Mouse (Mus musculus): ENCODE measurements around the gene Stox2. TPM values are rescaled to one million over a fixed set of nuclear protein-coding genes. Genes with fewer than 3 reads are reported as not detected.

Stox2 gene
- polyA plus RNA-seq, 1 experiment from 2014 or later, result 41.2 TPM

- no peak overlapping the region for H3K27ac ChIP-seq
- no peak overlapping the region for H3K4me3 ChIP-seq
- no peak overlapping the region for H3K9ac ChIP-seq
- peaks cover 17% of the 10 kb centered on the region for H3K36me3 ChIP-seq
- ATAC-seq (ENCODE audit: low FRiP score), result no peak
- 62% methylated on average over 18 of the region's 18 CpGs for WGBS
- no peaks in the 10 kb centered on the region for H3K27me3 ChIP-seq
- H3K4me1 ChIP-seq, result peaks cover 27% of the 10 kb centered on the region
- H3K4me2 ChIP-seq (replicated peaks), result no peak overlapping the region
- H3K9me3 ChIP-seq (replicated peaks), result no peaks in the 10 kb centered on the region
Observed at GRCm38 (mm10) chr8:47181032-47181698, 265.0 kb downstream of the Stox2 start.

DNA sequence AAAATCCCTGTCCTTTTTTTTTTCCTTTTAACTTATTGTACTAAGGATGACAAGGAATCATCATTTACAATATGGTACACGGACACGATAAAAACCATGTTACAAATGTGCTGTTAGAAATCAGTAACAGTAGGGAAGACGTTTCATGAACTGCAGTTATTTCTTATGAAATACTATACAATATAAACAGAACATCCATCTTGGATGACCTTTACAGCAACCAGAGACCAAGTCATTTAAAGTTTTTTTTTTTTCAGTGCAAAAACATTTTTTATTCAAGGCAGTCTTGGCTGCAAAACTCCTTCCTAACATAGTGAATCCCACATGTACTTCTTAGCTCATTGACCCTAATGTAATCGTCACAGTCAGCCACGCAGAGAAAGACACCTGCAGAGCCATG lies 266.0 kb downstream of the Stox2 start:
- 72% methylated on average over 5 of the region's 5 CpGs for WGBS

GRCm38 (mm10) chr8:47178785-47179184 lies 267.4 kb downstream of the Stox2 start:
- 0 out of 2 replicates have a peak, but pooled peaks cover 3% of the 10 kb centered on the region for H3K36me3 ChIP-seq
- H3K9me3 ChIP-seq (replicated peaks), result no peaks in the 10 kb centered on the region
- ATAC-seq (ENCODE audit: low FRiP score), result 0 out of 2 replicates have a peak, but pooled peaks have one; percentile 32
- no peak overlapping the region for H3K4me3 ChIP-seq
- peaks cover 27% of the 10 kb centered on the region for H3K4me1 ChIP-seq
- H3K27ac ChIP-seq, result peak overlapping the region; percentile 35; the same call in 1 of the 2 replicates
- 45% methylated on average over 2 of the region's 2 CpGs for WGBS
- H3K27me3 ChIP-seq, result no peaks in the 10 kb centered on the region
- no peak overlapping the region for H3K9ac ChIP-seq
- no peak overlapping the region for H3K4me2 ChIP-seq (replicated peaks)

More for the DNA sequence above, 266.0 kb downstream of the Stox2 start:
- H3K27me3 ChIP-seq, result no peaks in the 10 kb centered on the region
- peaks cover 27% of the 10 kb centered on the region for H3K4me1 ChIP-seq
- peaks cover 9% of the 10 kb centered on the region; the same call in 1 of the 2 replicates for H3K36me3 ChIP-seq
- H3K27ac ChIP-seq, result no peak overlapping the region
- H3K9me3 ChIP-seq (replicated peaks), result no peaks in the 10 kb centered on the region
- ATAC-seq (ENCODE audit: low FRiP score), result no peak
- H3K4me3 ChIP-seq, result no peak overlapping the region
- H3K4me2 ChIP-seq (replicated peaks), result no peak overlapping the region
- H3K9ac ChIP-seq, result no peak overlapping the region

- 85% methylated on average over 7 of the region's 7 CpGs for WGBS
- Histone ChIP-seq H3K4me2 (replicated peaks) (no peak overlapping the region), H3K9me3 (replicated peaks) (0 out of 2 replicates have a peak, but pooled peaks cover 8% of the 10 kb centered on the region), H3K27ac (no peak overlapping the region), H3K4me3 (no peak overlapping the region), H3K4me1 (peaks cover 9% of the 10 kb centered on the region), H3K36me3 (no peaks in the 10 kb centered on the region), H3K9ac (no peak overlapping the region), H3K27me3 (no peaks in the 10 kb centered on the region)
- ATAC-seq (ENCODE audit: low FRiP score), result no peak
Observed at GRCm38 (mm10) chr8:47173823-47174222, 272.3 kb downstream of the Stox2 start.

- Histone ChIP-seq H3K9ac (no peak overlapping the region), H3K27me3 (no peaks in the 10 kb centered on the region), H3K4me1 (0 out of 2 replicates have a peak, but pooled peaks cover 2% of the 10 kb centered on the region), H3K36me3 (peaks cover 9% of the 10 kb centered on the region), H3K9me3 (replicated peaks) (peaks cover 8% of the 10 kb centered on the region; the same call in 1 of the 2 replicates), H3K4me2 (replicated peaks) (no peak overlapping the region), H3K27ac (no peak overlapping the region), H3K4me3 (no peak overlapping the region)
- WGBS, result 89% methylated on average over 10 of the region's 10 CpGs
- ATAC-seq (ENCODE audit: low FRiP score), result no peak
Observed at GRCm38 (mm10) chr8:47172848-47173247, 273.3 kb downstream of the Stox2 start.

DNA sequence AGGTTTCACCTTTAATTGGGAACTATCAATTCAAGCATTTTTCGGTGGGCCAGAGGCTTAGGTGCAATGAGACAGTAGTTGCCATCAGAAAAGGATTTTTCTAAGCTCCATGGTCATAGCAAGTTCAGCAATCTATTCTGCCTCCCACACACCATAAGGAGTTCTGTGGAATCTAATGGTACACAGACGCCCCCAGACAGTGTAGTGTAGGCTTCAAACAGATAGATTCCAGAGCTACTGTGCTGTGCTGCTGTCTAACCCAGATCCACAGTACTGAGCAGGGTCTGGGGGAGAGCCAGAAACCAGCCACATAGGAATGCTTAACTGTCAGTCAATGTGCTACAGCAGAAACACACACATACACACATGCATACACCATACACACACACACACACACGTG lies 285.5 kb downstream of the Stox2 start:
- Histone ChIP-seq H3K9me3 (replicated peaks) (no peaks in the 10 kb centered on the region), H3K36me3 (no peaks in the 10 kb centered on the region), H3K9ac (no peak overlapping the region), H3K4me2 (replicated peaks) (no peak overlapping the region), H3K4me3 (no peak overlapping the region), H3K27ac (no peak overlapping the region), H3K4me1 (no peaks in the 10 kb centered on the region), H3K27me3 (no peaks in the 10 kb centered on the region)
- 91% methylated on average over 3 of the region's 3 CpGs for WGBS
- no peak for ATAC-seq (ENCODE audit: low FRiP score)

- H3K4me1 ChIP-seq, result no peaks in the 10 kb centered on the region
- H3K4me3 ChIP-seq, result no peak overlapping the region
- 94% methylated on average over 2 of the region's 2 CpGs for WGBS
- H3K27ac ChIP-seq, result no peak overlapping the region
- H3K9ac ChIP-seq, result no peak overlapping the region
- H3K27me3 ChIP-seq, result no peaks in the 10 kb centered on the region
- no peak for ATAC-seq (ENCODE audit: low FRiP score)
- H3K36me3 ChIP-seq, result peaks cover 22% of the 10 kb centered on the region
- H3K9me3 ChIP-seq (replicated peaks), result peaks cover 3% of the 10 kb centered on the region; the same call in 1 of the 2 replicates
- H3K4me2 ChIP-seq (replicated peaks), result no peak overlapping the region
Observed at GRCm38 (mm10) chr8:47154521-47154920, 291.6 kb downstream of the Stox2 start.

DNA sequence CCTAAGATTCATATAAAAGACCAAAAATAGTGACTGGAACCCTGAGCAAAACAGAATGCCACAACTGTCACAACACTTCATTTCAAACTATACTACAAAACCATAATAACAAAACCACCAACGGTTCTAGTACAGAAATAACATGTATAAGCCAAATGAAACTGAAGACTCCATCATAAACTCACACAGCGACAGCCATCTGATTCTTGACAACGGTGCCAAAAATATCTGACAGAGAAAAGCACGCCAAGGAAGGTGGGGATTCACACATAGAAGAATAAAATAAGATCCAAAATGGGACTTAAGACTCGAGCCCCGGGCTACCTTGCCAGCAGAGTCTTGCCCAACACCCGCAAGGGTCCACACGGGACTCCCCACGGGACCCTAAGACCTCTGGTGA lies 300.9 kb downstream of the Stox2 start:
- Histone ChIP-seq H3K9ac (no peak overlapping the region), H3K27ac (no peak overlapping the region), H3K4me3 (no peak overlapping the region), H3K4me2 (replicated peaks) (no peak overlapping the region), H3K9me3 (replicated peaks) (0 out of 2 replicates have a peak, but pooled peaks cover 3% of the 10 kb centered on the region), H3K36me3 (peaks cover 3% of the 10 kb centered on the region; the same call in 1 of the 2 replicates), H3K27me3 (no peaks in the 10 kb centered on the region), H3K4me1 (no peaks in the 10 kb centered on the region)
- no peak for ATAC-seq (ENCODE audit: low FRiP score)
- 95% methylated on average over 9 of the region's 9 CpGs for WGBS

GRCm38 (mm10) chr8:47136047-47136446 lies 310.1 kb downstream of the Stox2 start:
- Histone ChIP-seq H3K27me3 (no peaks in the 10 kb centered on the region), H3K4me3 (no peak overlapping the region), H3K4me1 (peaks cover 11% of the 10 kb centered on the region), H3K9me3 (replicated peaks) (no peaks in the 10 kb centered on the region), H3K36me3 (no peaks in the 10 kb centered on the region), H3K9ac (no peak overlapping the region), H3K4me2 (replicated peaks) (peak overlapping the region; percentile 37), H3K27ac (no peak overlapping the region)
- ATAC-seq (ENCODE audit: low FRiP score), result no peak
- WGBS, result 43% methylated on average over 5 of the region's 5 CpGs

- Histone ChIP-seq H3K27me3 (no peaks in the 10 kb centered on the region), H3K9ac (no peak overlapping the region), H3K4me3 (no peak overlapping the region; the same call in 1 of the 2 replicates), H3K36me3 (no peaks in the 10 kb centered on the region), H3K4me1 (peaks cover 11% of the 10 kb centered on the region), H3K9me3 (replicated peaks) (no peaks in the 10 kb centered on the region), H3K4me2 (replicated peaks) (peak overlapping the region; percentile 37), H3K27ac (no peak overlapping the region)
- 13% methylated on average over 9 of the region's 9 CpGs for WGBS
- no peak for ATAC-seq (ENCODE audit: low FRiP score)
Observed at GRCm38 (mm10) chr8:47135586-47135985, 310.6 kb downstream of the Stox2 start.

- H3K4me3 ChIP-seq, result no peak overlapping the region
- H3K9me3 ChIP-seq (replicated peaks), result no peaks in the 10 kb centered on the region
- ATAC-seq (ENCODE audit: low FRiP score), result no peak
- no peak overlapping the region for H3K27ac ChIP-seq
- H3K36me3 ChIP-seq, result no peaks in the 10 kb centered on the region
- H3K4me1 ChIP-seq, result peaks cover 11% of the 10 kb centered on the region
- peak overlapping the region; percentile 37 for H3K4me2 ChIP-seq (replicated peaks)
- H3K27me3 ChIP-seq, result no peaks in the 10 kb centered on the region
- 41% methylated on average over 11 of the region's 11 CpGs for WGBS
- H3K9ac ChIP-seq, result no peak overlapping the region
Observed at GRCm38 (mm10) chr8:47134736-47135135, 311.4 kb downstream of the Stox2 start.

DNA sequence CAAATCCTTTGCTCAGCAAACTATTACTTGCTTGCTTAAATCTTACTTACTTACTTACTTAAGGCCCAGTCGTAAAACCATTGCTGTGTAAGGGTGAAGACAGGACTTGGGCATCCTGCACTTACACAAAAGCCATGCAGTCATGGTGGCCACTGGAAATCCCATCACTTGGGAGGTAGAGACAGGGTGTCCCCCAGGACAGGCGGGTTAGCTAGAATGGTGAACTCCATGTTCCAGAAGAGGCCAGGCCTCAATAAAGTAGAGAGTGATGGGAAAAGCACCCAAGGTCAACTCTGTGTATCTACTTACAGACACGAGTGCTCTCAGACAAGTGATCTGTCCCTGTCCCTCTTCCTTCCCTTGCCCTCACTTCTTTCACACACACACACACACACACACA lies 312.8 kb downstream of the Stox2 start:
- Histone ChIP-seq H3K27ac (no peak overlapping the region), H3K27me3 (no peaks in the 10 kb centered on the region), H3K4me1 (peaks cover 11% of the 10 kb centered on the region), H3K36me3 (no peaks in the 10 kb centered on the region), H3K4me3 (no peak overlapping the region), H3K9ac (no peak overlapping the region), H3K4me2 (replicated peaks) (no peak overlapping the region), H3K9me3 (replicated peaks) (no peaks in the 10 kb centered on the region)
- 86% methylated on average over 3 of the region's 3 CpGs for WGBS
- no peak for ATAC-seq (ENCODE audit: low FRiP score)

Data from hindbrain, embryonic 12.5 days (tissue).